Mouse (Mus musculus): ENCODE measurements around the gene Ucn. TPM values are rescaled to one million over a fixed set of nuclear protein-coding genes. Genes with fewer than 3 reads are reported as not detected.

Ucn gene
- total RNA-seq (2021): not detected

GRCm38 (mm10) chr5:31138241-31138967, at the start of gene Ucn:
Gene Ucn (minus strand): TSS chr5:31138829.
- no peak for DNase-seq (ENCODE audit: low spot score)
- intact Hi-C loops (cut with DNase I): no loop called here

- DNase-seq (ENCODE audit: low spot score): no peak
- intact Hi-C loops (cut with DNase I): no loop called here
Measured at GRCm38 (mm10) chr5:31183678-31184077, 45.0 kb upstream of the Ucn start.

GRCm38 (mm10) chr5:31181183-31181770, 42.6 kb upstream of the Ucn start:
- intact Hi-C loops (cut with DNase I): no loop called here
- no peak for DNase-seq (ENCODE audit: low spot score)

- intact Hi-C loops (cut with DNase I): loop anchor here (1.0 to 5.0 kb wide), 2 partner anchors 13 to 112 kb away; partner anchors contain the start of genes Eif2b4, Ift172 and Snx17
- peak; percentile 89 for DNase-seq (ENCODE audit: low spot score)
Measured at GRCm38 (mm10) chr5:31179766-31180630, 41.4 kb upstream of the Ucn start, which contains the start of the genes Gm29609 and Gtf3c2. Gene Gm29609 (minus strand): TSS chr5:31179911. Gene Gtf3c2 (minus strand): TSS chr5:31180144.

DNA sequence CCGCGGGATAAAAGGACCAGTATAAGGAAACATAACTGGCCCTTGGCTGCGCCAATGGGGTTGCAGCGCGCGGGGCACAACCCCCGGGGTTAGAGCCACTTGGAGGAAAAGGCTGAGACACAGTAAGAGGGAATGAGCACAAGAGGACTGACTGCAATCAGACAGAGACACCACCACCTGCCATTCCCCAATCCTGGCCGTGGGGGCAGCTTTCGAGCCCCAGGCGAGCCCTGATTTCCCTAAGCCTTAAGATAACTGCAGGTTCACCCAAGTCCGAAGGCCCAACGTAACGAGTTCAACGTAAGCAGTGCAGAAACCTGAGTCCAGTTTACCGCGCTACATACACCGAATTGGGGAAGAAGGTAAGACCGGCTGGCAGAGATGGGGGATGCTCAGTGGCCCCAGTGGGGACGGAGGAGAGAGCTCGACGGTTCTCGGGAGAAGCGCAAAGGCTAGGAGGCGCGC, 40.7 kb upstream of the Ucn start:
- intact Hi-C loops (cut with DNase I): loop anchor here (1.0 to 5.0 kb wide), 2 partner anchors 14 to 113 kb away; partner anchors contain the start of genes Eif2b4, Ift172 and Snx17
- DNase-seq (ENCODE audit: low spot score): no peak

DNA sequence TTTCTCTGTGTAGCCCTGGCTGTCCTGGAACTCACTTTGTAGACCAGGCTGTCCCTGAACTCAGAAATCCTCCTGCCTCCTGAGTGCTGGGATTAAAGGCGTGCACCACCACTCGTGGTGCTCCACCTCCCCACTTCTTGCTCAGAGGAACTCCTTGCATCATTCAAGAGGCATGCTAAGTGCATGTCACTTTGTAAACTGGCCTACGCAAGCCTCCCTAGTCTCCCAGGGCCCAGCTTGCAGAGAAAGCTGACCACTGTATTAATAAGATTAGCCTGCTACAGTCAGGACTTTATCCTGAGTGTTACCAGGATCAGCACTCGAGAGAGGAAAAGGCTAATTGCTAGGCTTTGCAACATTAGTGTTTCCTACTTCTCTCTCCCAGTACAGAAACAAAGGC, 30.0 kb upstream of the Ucn start:
- intact Hi-C loops (cut with DNase I): no loop called here
- DNase-seq (ENCODE audit: low spot score): no peak

DNA sequence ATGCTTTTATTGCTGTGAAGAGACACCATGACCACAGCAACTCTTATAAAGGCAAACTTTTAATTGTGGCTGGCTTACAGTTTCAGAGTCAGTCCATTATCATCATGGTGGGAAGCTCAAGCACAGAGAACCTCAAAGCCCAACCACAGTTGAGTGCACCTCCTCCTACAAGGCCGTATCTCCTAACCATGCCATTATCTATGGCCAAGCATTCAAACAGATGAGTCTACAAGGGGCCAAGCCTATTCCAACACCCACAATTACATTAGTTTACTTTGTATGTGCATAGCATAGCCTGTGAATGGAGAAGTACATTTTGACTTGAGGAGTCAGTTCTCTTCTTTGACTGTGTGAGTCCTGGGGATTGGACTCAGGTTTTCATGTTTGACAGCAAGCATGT, 26.2 kb upstream of the Ucn start:
- intact Hi-C loops (cut with DNase I): no loop called here
- DNase-seq (ENCODE audit: low spot score): no peak

DNA sequence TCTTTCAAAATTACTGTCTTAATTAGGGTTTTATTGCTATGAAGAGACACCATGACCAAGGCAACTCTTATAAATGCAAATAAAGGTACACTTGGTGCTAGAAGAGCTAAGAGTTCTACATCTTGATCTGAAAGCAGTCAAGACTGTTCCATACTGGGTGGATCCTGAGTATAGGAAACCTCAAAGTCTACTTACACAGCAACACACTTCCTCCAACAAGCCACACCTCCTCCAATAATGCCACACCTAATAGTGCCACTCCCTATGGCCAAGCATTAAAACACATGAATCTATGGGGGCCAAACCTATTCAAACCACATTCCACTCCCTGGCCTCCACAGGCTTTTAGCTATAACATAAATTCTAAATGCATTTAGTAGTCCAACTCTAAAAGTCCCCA, 23.8 kb upstream of the Ucn start:
- no peak for DNase-seq (ENCODE audit: low spot score)
- intact Hi-C loops (cut with DNase I): no loop called here

DNA sequence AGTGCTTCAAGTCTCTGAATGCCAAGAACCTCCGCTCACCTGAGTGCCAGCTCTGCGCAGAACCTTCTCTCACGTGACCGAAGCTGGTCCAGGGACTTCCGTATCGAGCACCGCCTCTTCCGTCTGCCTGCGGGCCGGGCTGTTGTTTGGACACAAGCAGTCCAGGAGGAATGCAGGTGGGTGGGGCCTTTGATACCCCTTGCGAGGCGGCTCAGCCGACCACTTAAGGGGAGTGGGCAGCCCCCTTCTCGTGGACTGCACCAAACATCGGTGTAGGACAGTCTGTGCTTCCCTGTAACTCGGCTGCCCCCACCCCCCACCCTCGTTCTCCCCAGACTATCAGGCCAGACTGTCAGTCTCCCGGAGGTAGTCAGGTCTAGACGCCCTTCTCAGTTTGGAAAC, 15.5 kb upstream of the Ucn start, which contains the start of gene Mpv17:
Mpv17 (minus strand) TSS at position 100 of the 402 bp plus-strand sequence.
- intact Hi-C loops (cut with DNase I): no loop called here
- DNase-seq (ENCODE audit: low spot score): peak; percentile 74

DNA sequence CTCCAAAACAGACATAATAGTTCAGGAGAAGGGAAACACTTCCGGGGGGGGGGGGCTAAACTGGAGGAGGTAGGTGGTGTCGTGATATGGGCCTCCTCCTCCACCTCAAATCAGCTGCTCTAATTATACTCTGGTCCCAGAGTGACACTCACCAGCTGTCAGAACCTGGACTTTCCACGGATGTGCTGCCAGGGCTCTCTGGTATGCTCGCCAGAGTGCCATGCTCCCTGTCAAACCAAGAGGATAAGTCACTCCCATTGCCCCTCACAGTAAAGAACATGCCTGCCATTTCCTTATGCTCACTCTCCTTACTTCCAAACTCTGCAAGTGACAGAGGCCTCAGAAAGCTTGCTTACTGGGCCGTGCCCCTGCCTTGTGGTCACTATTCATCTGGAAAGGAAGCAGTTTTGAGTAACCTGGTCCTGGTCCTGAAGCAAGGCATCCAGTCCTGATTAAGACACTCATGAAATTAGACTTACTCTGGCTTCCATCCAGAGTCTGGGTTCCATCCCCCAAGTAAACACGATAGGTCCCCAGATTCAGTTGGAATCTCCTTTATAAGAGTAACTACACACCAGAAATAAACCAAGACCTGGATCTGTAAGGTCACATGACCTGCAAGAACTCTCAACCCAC, 15.0 kb upstream of the Ucn start:
- DNase-seq (ENCODE audit: low spot score): no peak
- intact Hi-C loops (cut with DNase I): no loop called here

DNA sequence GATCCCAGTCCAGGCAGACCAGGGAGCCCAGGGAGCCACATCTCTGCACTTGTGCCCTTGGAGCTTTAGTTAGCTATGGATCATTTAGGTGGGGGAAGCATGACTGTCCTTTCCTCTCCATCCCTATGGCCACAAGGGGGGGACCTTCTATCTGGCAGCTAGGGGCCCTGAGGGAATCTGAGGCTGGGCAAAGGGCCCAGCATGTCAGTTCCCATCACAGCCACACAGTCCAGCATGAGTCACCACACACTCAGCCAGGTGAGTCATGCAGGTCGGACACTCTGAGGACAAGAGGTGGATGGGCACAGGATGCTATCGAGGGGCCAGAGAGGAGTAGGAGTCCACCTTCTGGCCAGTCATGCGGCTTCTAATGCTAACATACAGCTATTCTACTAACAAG, 13.1 kb upstream of the Ucn start:
- DNase-seq (ENCODE audit: low spot score): peak; percentile 16
- intact Hi-C loops (cut with DNase I): no loop called here

- no peak for DNase-seq (ENCODE audit: low spot score)
- intact Hi-C loops (cut with DNase I): no loop called here
Measured at GRCm38 (mm10) chr5:31149781-31150180, 11.2 kb upstream of the Ucn start.

- no peak for DNase-seq (ENCODE audit: low spot score)
- intact Hi-C loops (cut with DNase I): no loop called here
Measured at GRCm38 (mm10) chr5:31138968-31139425, 368 bp upstream of the Ucn start.

GRCm38 (mm10) chr5:31137658-31138057, 971 bp downstream of the Ucn start:
- intact Hi-C loops (cut with DNase I): no loop called here
- DNase-seq (ENCODE audit: low spot score): no peak

DNA sequence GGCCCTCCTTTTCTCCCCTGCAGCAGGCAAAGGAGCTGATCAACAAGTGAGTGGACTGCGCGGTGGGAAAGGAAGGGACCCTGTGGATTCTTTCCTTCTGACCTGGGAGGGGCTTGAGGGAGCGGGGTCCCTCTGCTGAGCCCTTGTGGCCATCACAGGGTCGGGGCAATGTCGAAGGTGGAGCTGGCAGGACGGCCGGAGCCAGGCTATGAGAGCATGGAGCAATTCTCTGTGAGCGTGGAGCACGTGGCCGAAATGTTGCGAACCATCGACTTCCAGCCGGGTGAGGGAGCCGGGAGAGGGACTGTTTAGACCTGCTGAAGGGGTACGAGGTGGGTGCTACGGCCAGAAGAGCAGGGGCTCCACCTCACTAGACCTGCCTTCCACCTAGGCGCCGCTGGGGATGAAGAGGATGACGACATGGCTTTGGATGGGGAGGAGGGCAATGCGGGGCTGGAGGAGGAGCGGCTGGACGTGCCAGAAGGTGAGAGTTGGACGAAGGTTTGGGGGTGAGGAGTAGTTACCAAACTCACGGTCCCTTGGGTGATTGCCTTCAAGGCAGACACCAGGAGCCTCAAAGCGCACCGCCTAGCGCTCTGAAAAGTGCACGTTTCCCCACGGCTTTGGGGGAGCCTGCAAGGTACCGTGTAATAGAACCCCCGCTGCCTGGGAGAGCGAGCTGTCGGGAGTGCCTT, 1.8 kb downstream of the Ucn start:
- DNase-seq (ENCODE audit: low spot score): no peak
- intact Hi-C loops (cut with DNase I): no loop called here

DNA sequence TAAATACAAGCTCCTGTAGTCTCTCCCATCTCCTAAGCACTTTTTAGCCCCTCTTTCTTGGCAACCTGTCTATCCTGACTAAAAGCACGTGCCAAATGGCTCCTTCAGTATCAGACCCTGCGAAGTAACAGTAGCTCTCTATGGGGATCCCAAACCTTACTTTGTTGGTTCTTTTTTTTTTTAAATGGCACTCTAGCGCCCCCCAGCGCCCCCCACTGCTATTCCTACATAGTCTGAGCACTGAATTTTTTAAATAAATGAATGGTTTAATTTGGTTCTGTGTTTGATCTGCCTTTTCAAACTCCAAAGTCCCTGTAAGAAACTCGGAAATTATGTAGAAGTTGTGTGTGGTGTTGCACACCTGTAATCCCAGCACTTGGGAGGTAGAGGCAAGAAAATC, 12.6 kb downstream of the Ucn start:
- intact Hi-C loops (cut with DNase I): no loop called here
- no peak for DNase-seq (ENCODE audit: low spot score)

GRCm38 (mm10) chr5:31123481-31123880, 15.1 kb downstream of the Ucn start:
- intact Hi-C loops (cut with DNase I): no loop called here
- DNase-seq (ENCODE audit: low spot score): no peak

DNA sequence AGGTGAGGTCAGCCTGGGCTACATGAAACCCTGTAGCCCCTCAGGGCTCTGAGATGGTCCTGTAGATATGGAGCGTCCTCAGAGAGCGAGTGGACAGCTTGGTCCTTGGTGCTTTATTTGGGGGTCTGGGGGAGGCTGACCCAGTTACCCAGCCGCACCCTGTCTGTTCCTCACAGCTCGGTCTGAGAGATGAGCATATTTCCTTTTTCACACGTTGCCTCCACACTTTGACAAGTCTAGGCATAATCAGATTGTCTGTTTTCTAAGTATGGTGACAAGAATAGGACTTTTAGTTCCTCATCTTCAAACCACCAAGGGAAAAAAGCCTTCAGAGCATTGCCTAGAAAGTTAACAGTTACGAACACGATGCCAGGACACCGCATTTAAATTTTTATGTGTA, 17.5 kb downstream of the Ucn start:
- DNase-seq (ENCODE audit: low spot score): no peak
- intact Hi-C loops (cut with DNase I): no loop called here

- intact Hi-C loops (cut with DNase I): no loop called here
- DNase-seq (ENCODE audit: low spot score): no peak
Measured at GRCm38 (mm10) chr5:31116912-31117311, 21.7 kb downstream of the Ucn start.
